Mouse (Mus musculus): ENCODE data around the gene Tns1.

The Tns1 gene

DNA sequence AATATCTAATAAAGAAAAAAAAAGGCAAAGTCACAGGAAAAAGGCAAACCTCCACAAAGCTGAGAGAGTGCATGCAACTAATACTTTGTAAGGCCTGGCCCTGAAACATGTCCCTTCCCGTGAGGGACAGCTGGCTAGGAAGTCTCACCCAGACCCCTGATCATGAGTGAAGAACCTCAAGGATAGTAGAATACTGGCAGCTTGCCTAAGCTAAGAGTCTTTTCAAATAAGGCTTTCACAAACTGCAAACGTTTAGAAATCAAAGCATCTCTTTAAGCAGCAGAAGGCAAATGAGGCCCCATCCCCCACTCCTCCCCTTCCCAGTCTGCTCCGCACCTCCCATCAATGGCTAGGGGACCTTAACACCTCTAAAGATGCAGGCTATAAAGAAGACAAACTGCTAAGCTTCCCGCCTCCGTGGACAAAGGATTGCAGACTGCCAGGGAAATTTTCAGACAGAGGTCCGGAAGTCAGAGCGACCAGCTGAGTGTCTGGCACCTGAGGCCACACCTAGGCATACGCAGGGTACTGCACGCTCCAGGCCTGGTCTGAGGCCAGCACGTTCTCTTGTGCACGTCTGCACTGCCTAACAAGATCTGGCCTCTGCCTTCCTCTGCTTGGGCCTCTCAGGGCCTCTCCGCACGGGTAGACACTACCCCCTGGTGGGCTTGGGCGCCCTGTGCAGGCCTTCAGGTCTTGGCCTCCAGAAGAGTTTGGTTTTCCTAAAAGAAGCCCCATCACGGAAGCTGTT, 261.8 kb downstream of the Tns1 start:
- peak; percentile 79 for DNase-seq (ENCODE audit: extremely low spot score, low spot score)

DNA sequence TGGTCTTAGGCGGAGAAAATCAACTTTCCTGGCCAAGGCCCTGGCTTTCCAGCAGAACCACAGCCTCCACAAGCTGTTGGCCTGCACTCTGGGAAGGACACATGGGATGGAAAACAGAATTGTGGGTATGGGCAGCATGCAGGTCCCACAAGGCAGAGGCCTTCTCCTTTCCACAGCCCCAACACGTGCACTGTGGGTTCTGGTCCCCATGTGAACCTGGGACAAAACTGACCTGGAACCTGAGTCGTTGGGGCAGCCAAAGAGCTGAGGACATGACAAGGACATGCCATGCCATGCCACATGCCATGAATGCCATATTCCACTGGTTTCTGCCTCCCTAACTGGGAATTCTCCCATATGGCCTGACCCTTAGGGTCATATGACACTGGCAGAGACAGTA, 263.8 kb downstream of the Tns1 start:
- DNase-seq (ENCODE audit: extremely low spot score, low spot score), result no peak

All from neural tube, embryonic 10.5 days (tissue).